Mouse (Mus musculus): ENCODE data around the gene Cct7. TPM values are rescaled to one million over a fixed set of nuclear protein-coding genes. Genes with fewer than 3 reads are reported as not detected.
A peak's percentile ranks its signal among the peaks of the same experiment; 100 is the strongest.

Cct7 gene
- total and polyA plus RNA-seq, 3 experiments, result 84.3 to 281 (median 228) TPM

DNA sequence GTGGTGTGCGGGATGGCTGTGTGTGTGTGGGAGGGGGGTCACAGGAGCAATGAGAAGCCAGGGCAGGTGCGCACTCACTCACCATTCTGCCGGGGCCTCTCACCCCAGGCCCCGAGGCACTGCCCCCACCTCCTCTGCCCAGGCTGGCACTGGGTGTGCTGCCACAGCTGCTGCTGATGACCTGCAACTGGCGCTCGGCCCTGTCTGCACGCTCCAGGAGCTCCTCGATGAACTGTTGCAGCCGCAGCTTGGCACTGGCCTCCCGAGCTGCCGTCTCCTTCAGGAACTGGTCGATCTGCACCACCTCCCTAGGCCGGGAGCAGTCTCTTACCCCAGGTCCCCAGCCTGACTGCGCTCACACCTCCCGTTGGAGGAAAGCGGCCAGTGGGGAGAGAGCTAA, 29.4 kb downstream of the Cct7 start:
- Histone ChIP-seq H3K27me3 (ENCODE audit: insufficient read depth, low read length) (peaks cover 25% of the 10 kb centered on the region), H3K9me3 (replicated peaks) (peaks cover 12% of the 10 kb centered on the region), H3K4me3 (ENCODE audit: low read depth, low read length) (no peak overlapping the region), H3K36me3 (replicated peaks) (no peaks in the 10 kb centered on the region), H3K4me1 (ENCODE audit: insufficient read depth, low read depth, low read length) (no peaks in the 10 kb centered on the region; the same call in 1 of the 2 replicates)
- DNase-seq (ENCODE audit: low spot score) (no peak), ATAC-seq (ENCODE audit: extremely low read depth, insufficient number of reproducible peaks, low FRiP score, poor library complexity, severe bottlenecking) (no peak)
- TF ChIP-seq TAL1 (conservative IDR thresholded peaks at IDR 0.05; ENCODE audit: low read depth, low read length), result no peak
- TF ChIP-seq GATA2 (IDR thresholded peaks at IDR 0.05; ENCODE audit: borderline replicate concordance, low read depth, low read length), result no peak
- no peak for TF ChIP-seq POLR2AphosphoS5 (IDR thresholded peaks at IDR 0.05; ENCODE audit: insufficient replicate concordance, low read depth, low read length)
- no peak for TF ChIP-seq GATA1 (IDR thresholded peaks at IDR 0.05; ENCODE audit: borderline replicate concordance, low read length)
- no peak for TF ChIP-seq CTCF (IDR thresholded peaks at IDR 0.05; ENCODE audit: low read depth, low read length)

DNA sequence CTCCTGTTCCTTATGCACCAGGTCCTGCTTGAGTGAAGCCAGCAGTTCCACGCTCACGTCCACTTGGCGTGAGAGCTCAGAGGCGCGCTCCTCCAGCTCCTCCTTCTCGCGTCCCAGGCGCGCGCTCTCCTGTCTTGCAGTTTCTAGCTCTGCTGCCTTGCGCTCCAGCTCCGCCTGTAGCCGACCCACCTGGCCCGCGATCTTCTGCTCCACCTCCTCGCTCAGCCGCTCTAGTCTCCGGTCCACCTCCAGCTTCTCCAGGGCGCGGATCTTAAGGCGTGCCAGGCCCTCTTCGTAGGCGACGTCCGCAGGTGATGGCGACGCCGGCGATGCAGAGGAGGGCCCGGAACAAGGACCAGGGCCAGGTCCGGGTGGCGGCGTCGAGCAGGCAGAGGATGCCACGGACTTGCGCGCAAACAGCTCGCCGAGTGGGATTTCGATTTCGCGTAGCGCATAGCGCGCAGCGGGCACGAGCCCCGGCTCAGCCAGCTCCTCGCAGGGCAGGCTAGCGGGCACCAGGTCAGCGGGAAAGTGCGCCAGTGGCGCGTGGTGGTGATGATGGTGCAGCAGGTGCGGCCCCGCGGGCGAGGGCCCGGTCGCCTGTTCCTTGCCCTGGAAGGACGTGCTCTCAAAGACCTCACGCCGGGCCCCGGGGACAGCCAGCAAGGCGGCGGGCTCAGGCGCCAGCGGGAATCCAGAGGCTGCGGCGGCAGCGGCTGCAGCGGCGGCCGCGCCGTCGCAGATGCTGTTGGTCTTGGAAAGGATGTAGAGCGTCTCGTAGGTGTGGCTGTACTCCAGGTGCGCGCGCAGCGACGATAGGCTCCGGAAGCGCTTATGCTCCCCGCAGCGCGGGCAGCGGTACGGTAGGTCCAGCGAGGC, 32.8 kb downstream of the Cct7 start:
- peaks cover 12% of the 10 kb centered on the region for H3K9me3 ChIP-seq (replicated peaks)
- H3K36me3 ChIP-seq (replicated peaks), result no peaks in the 10 kb centered on the region
- 0 out of 2 replicates have a peak overlapping the region, but pooled peaks have one; percentile 16 for H3K4me3 ChIP-seq (ENCODE audit: low read depth, low read length)
- H3K4me1 ChIP-seq (ENCODE audit: insufficient read depth, low read depth, low read length), result no peaks in the 10 kb centered on the region
- ATAC-seq (ENCODE audit: extremely low read depth, insufficient number of reproducible peaks, low FRiP score, poor library complexity, severe bottlenecking) (no peak), DNase-seq (ENCODE audit: low spot score) (no peak)
- TF ChIP-seq TAL1 (conservative IDR thresholded peaks at IDR 0.05; ENCODE audit: low read depth, low read length) (no peak), CTCF (IDR thresholded peaks at IDR 0.05; ENCODE audit: low read depth, low read length) (no peak), GATA2 (IDR thresholded peaks at IDR 0.05; ENCODE audit: borderline replicate concordance, low read depth, low read length) (no peak), POLR2AphosphoS5 (IDR thresholded peaks at IDR 0.05; ENCODE audit: insufficient replicate concordance, low read depth, low read length) (no peak), GATA1 (IDR thresholded peaks at IDR 0.05; ENCODE audit: borderline replicate concordance, low read length) (no peak)
- H3K27me3 ChIP-seq (ENCODE audit: insufficient read depth, low read length), result peaks cover 13% of the 10 kb centered on the region; the same call in 1 of the 2 replicates

DNA sequence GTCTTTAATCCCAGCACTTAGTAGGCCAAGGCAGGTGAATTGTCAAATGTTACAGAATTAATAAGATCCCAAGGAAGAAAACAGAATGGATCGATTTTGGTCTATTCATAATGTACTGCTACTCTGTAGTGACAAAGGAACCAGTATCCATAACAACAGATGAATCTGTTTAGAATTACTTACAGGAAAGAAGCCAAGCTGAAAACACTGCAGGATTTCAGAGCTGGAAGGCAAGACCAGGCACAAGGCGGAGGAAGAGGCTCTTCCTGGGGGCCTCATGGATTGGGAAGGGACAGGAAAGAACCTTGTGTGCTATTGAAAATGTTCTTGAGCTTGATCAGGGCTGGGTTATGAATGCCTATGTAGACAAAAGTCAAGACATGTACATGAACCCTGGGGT, 34.4 kb downstream of the Cct7 start:
- H3K27me3 ChIP-seq (ENCODE audit: insufficient read depth, low read length), result peaks cover 9% of the 10 kb centered on the region; the same call in 1 of the 2 replicates
- H3K9me3 ChIP-seq (replicated peaks), result peaks cover 12% of the 10 kb centered on the region
- DNase-seq (ENCODE audit: low spot score), result no peak
- H3K4me1 ChIP-seq (ENCODE audit: insufficient read depth, low read depth, low read length), result no peaks in the 10 kb centered on the region
- TF ChIP-seq CTCF (IDR thresholded peaks at IDR 0.05; ENCODE audit: low read depth, low read length), result no peak
- no peak for TF ChIP-seq TAL1 (conservative IDR thresholded peaks at IDR 0.05; ENCODE audit: low read depth, low read length)
- TF ChIP-seq GATA1 (IDR thresholded peaks at IDR 0.05; ENCODE audit: borderline replicate concordance, low read length), result no peak
- no peak for TF ChIP-seq POLR2AphosphoS5 (IDR thresholded peaks at IDR 0.05; ENCODE audit: insufficient replicate concordance, low read depth, low read length)
- no peak for TF ChIP-seq GATA2 (IDR thresholded peaks at IDR 0.05; ENCODE audit: borderline replicate concordance, low read depth, low read length)
- H3K36me3 ChIP-seq (replicated peaks), result no peaks in the 10 kb centered on the region
- no peak for ATAC-seq (ENCODE audit: extremely low read depth, insufficient number of reproducible peaks, low FRiP score, poor library complexity, severe bottlenecking)
- H3K4me3 ChIP-seq (ENCODE audit: low read depth, low read length), result no peak overlapping the region

DNA sequence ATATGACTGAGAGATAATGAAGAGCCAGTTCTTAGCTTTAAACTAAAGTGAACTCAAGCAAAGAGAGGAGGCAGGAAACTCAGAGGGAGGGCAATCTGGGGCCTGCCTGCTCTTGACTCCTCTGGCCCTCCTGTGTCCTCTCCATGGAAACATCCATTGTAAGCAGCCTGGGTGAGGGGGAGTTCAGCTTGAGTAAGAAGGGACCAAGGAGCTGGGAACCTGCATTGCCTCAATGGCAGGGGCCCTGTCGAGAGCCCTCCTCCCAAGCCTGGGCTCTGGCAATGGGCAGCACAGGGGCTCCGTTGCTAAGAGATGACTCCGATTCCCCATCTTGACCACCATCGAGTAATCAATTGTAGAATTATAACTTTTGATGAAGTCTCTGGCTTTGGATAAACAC, 37.2 kb downstream of the Cct7 start:
- no peaks in the 10 kb centered on the region for H3K4me1 ChIP-seq (ENCODE audit: insufficient read depth, low read depth, low read length)
- no peaks in the 10 kb centered on the region for H3K36me3 ChIP-seq (replicated peaks)
- TF ChIP-seq TAL1 (conservative IDR thresholded peaks at IDR 0.05; ENCODE audit: low read depth, low read length) (no peak), POLR2AphosphoS5 (IDR thresholded peaks at IDR 0.05; ENCODE audit: insufficient replicate concordance, low read depth, low read length) (no peak), CTCF (IDR thresholded peaks at IDR 0.05; ENCODE audit: low read depth, low read length) (no peak), GATA1 (IDR thresholded peaks at IDR 0.05; ENCODE audit: borderline replicate concordance, low read length) (no peak), GATA2 (IDR thresholded peaks at IDR 0.05; ENCODE audit: borderline replicate concordance, low read depth, low read length) (no peak)
- ATAC-seq (ENCODE audit: extremely low read depth, insufficient number of reproducible peaks, low FRiP score, poor library complexity, severe bottlenecking), result no peak
- peaks cover 6% of the 10 kb centered on the region; the same call in 1 of the 2 replicates for H3K27me3 ChIP-seq (ENCODE audit: insufficient read depth, low read length)
- H3K9me3 ChIP-seq (replicated peaks), result peaks cover 8% of the 10 kb centered on the region
- no peak overlapping the region for H3K4me3 ChIP-seq (ENCODE audit: low read depth, low read length)
- no peak for DNase-seq (ENCODE audit: low spot score)

DNA sequence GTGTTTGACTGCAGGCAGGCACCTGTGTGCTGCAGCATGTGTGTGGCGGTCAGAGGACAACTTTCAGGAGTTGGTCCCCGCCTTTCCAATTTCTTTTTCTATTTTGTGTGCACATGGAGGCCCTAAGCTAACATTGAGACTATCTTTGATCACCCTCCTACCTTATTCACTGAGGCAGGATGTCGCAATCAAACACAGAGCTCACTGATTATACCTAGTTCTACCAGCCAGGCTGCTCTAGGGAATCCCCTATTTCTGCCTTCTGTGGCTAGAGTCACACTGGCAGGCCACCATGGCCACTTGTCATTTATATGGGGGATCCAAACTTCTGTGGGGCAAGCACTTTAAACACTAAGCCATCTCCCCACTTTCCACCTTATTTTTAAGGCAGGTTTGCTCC, 38.4 kb downstream of the Cct7 start:
- H3K4me3 ChIP-seq (ENCODE audit: low read depth, low read length), result no peak overlapping the region
- TF ChIP-seq TAL1 (conservative IDR thresholded peaks at IDR 0.05; ENCODE audit: low read depth, low read length) (no peak), CTCF (IDR thresholded peaks at IDR 0.05; ENCODE audit: low read depth, low read length) (no peak), GATA1 (IDR thresholded peaks at IDR 0.05; ENCODE audit: borderline replicate concordance, low read length) (no peak), POLR2AphosphoS5 (IDR thresholded peaks at IDR 0.05; ENCODE audit: insufficient replicate concordance, low read depth, low read length) (no peak), GATA2 (IDR thresholded peaks at IDR 0.05; ENCODE audit: borderline replicate concordance, low read depth, low read length) (no peak)
- no peaks in the 10 kb centered on the region for H3K9me3 ChIP-seq (replicated peaks)
- 0 out of 2 replicates have a peak, but pooled peaks cover 3% of the 10 kb centered on the region for H3K27me3 ChIP-seq (ENCODE audit: insufficient read depth, low read length)
- H3K36me3 ChIP-seq (replicated peaks), result no peaks in the 10 kb centered on the region
- H3K4me1 ChIP-seq (ENCODE audit: insufficient read depth, low read depth, low read length), result no peaks in the 10 kb centered on the region
- DNase-seq (ENCODE audit: low spot score) (no peak), ATAC-seq (ENCODE audit: extremely low read depth, insufficient number of reproducible peaks, low FRiP score, poor library complexity, severe bottlenecking) (no peak)

DNA sequence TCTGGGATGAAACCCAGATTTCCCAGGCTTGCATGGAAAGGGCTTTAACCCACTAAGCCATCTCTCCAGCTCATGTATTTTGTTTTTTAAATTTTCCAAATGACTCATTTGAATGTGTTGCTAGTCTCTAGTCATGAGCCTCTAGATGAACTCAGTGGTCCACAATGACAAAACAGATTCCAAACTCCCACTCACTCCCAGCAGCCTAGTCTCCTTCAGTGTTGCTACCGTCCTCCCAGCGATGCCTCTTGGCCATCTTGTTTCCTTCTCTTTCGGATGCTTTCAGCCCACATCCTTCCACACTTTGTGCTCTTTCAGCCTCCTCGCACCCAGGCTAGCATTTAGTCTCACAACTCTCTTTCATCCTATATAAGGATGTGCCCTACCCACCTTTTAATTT, 38.9 kb downstream of the Cct7 start:
- 0 out of 2 replicates have a peak, but pooled peaks cover 3% of the 10 kb centered on the region for H3K27me3 ChIP-seq (ENCODE audit: insufficient read depth, low read length)
- ATAC-seq (ENCODE audit: extremely low read depth, insufficient number of reproducible peaks, low FRiP score, poor library complexity, severe bottlenecking), result no peak
- no peak overlapping the region for H3K4me3 ChIP-seq (ENCODE audit: low read depth, low read length)
- H3K9me3 ChIP-seq (replicated peaks), result no peaks in the 10 kb centered on the region
- TF ChIP-seq TAL1 (conservative IDR thresholded peaks at IDR 0.05; ENCODE audit: low read depth, low read length), result no peak
- TF ChIP-seq GATA1 (IDR thresholded peaks at IDR 0.05; ENCODE audit: borderline replicate concordance, low read length), result no peak
- TF ChIP-seq CTCF (IDR thresholded peaks at IDR 0.05; ENCODE audit: low read depth, low read length), result no peak
- TF ChIP-seq GATA2 (IDR thresholded peaks at IDR 0.05; ENCODE audit: borderline replicate concordance, low read depth, low read length), result no peak
- TF ChIP-seq POLR2AphosphoS5 (IDR thresholded peaks at IDR 0.05; ENCODE audit: insufficient replicate concordance, low read depth, low read length), result no peak
- DNase-seq (ENCODE audit: low spot score), result no peak
- no peaks in the 10 kb centered on the region for H3K36me3 ChIP-seq (replicated peaks)
- no peaks in the 10 kb centered on the region for H3K4me1 ChIP-seq (ENCODE audit: insufficient read depth, low read depth, low read length)
